Mouse (Mus musculus) gastrocnemius, postnatal 25 days (tissue): Measurements from ENCODE around the gene Dolpp1. TPM values are rescaled to one million over a fixed set of nuclear protein-coding genes. Genes with fewer than 3 reads are reported as not detected.

Source experiments
- DNase-seq: peaks from one replicate; pipeline ENCODE4 v3.0.0; 2022
- total RNA-seq, 2 experiments: library from RNA; stranded (reverse); gene quantifications; 1 replicate in 1 of 2; 2 replicates in 1 of 2; pipeline ENCODE4 v1.2.3; 2021

Gene Dolpp1
- total RNA-seq, 2 experiments from 2014 or later, result 5.2 to 6.8 TPM

- DNase-seq, result no peak
Measured at GRCm38 (mm10) chr2:30377721-30378120, 14.3 kb upstream of the Dolpp1 start.

- no peak for DNase-seq
Measured at GRCm38 (mm10) chr2:30379307-30379706, 12.7 kb upstream of the Dolpp1 start.

- no peak for DNase-seq
Measured at GRCm38 (mm10) chr2:30380564-30381376, 11.3 kb upstream of the Dolpp1 start.

GRCm38 (mm10) chr2:30381377-30381725 is 10.7 kb upstream of the Dolpp1 start:
- no peak for DNase-seq

- no peak for DNase-seq
Measured at GRCm38 (mm10) chr2:30384814-30385213, 7.2 kb upstream of the Dolpp1 start.

GRCm38 (mm10) chr2:30385591-30385990 is 6.5 kb upstream of the Dolpp1 start:
- DNase-seq, result no peak

- DNase-seq, result no peak
Measured at GRCm38 (mm10) chr2:30386913-30387312, 5.1 kb upstream of the Dolpp1 start.

GRCm38 (mm10) chr2:30389000-30389399 is 3.1 kb upstream of the Dolpp1 start:
- no peak for DNase-seq

- peak; percentile 77 for DNase-seq
Measured at GRCm38 (mm10) chr2:30392577-30393369, 719 bp downstream of the Dolpp1 start.

GRCm38 (mm10) chr2:30393370-30393656 is 1.3 kb downstream of the Dolpp1 start:
- DNase-seq, result no peak

GRCm38 (mm10) chr2:30395757-30396156 is 3.7 kb downstream of the Dolpp1 start:
- DNase-seq, result no peak

GRCm38 (mm10) chr2:30396246-30396645 is 4.2 kb downstream of the Dolpp1 start:
- DNase-seq, result no peak

GRCm38 (mm10) chr2:30397986-30398512 is 6.0 kb downstream of the Dolpp1 start:
- DNase-seq, result no peak

- no peak for DNase-seq
Measured at GRCm38 (mm10) chr2:30399191-30400171, 7.4 kb downstream of the Dolpp1 start.

- no peak for DNase-seq
Measured at GRCm38 (mm10) chr2:30401581-30401980, 9.5 kb downstream of the Dolpp1 start.

GRCm38 (mm10) chr2:30402351-30402826 is 10.3 kb downstream of the Dolpp1 start:
- DNase-seq, result peak; percentile 84

GRCm38 (mm10) chr2:30402843-30403242 is 10.8 kb downstream of the Dolpp1 start:
- DNase-seq, result no peak

GRCm38 (mm10) chr2:30403870-30404269 is 11.8 kb downstream of the Dolpp1 start:
- DNase-seq, result no peak

- no peak for DNase-seq
Measured at GRCm38 (mm10) chr2:30407221-30407620, 15.2 kb downstream of the Dolpp1 start.

GRCm38 (mm10) chr2:30407778-30408177 is 15.7 kb downstream of the Dolpp1 start:
- no peak for DNase-seq

GRCm38 (mm10) chr2:30408452-30409100 is 16.5 kb downstream of the Dolpp1 start:
- no peak for DNase-seq
